Mouse (Mus musculus): Measurements from ENCODE around the gene Apoa4.

DNA sequence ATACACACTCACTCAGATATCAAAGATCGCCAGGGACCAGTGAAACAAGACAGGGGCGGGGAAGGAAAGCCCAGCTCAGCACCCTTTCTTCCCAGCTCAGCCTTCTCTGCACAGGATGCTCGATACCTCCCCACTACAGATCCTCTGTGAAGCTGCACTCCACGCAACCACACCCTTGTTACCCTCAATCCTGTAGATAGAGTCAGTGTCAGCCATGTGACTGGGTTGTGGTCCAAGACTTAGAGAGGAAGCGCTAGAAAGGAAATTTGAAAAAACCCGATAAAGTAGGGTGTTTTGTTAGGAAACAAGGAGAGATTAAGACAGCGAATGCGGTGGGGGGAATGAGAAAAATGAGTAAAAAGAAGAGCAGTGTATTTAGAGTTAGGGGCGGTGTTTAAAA lies 31.6 kb downstream of the Apoa4 start:
- TF ChIP-seq HCFC1 (IDR thresholded peaks at IDR 0.05; ENCODE audit: low read depth, low read length) (peak; percentile 66), E2F4 (IDR thresholded peaks at IDR 0.05; ENCODE audit: borderline replicate concordance, low read depth, low read length) (no peak), UBTF (IDR thresholded peaks at IDR 0.05; ENCODE audit: borderline replicate concordance, insufficient read depth, low read depth, low read length) (no peak), GATA1 (IDR thresholded peaks at IDR 0.05; ENCODE audit: low read depth, low read length) (peak; percentile 73), POLR2A (IDR thresholded peaks at IDR 0.05; ENCODE audit: control insufficient read depth in 1 of 2, insufficient read depth in 1 of 2, low read depth in 1 of 2, low read length in 2 of 2, poor library complexity in 1 of 2) (no peak; a peak in 1 of 4 replicates), CTCF (IDR thresholded peaks at IDR 0.05 in 2 of 3, conservative IDR thresholded peaks at IDR 0.05 in 1 of 3; ENCODE audit: control insufficient read depth in 1 of 3, insufficient read depth in 1 of 3, low read depth in 2 of 3, low read length in 3 of 3, poor library complexity in 1 of 3, severe bottlenecking in 1 of 3) (no peak), POLR2AphosphoS5 (IDR thresholded peaks at IDR 0.05; ENCODE audit: borderline replicate concordance, low read depth, low read length) (no peak), RCOR1 (IDR thresholded peaks at IDR 0.05; ENCODE audit: low read depth, low read length) (peak; percentile 83), ZMIZ1 (IDR thresholded peaks at IDR 0.05; ENCODE audit: low read depth, low read length) (no peak), GABPA (IDR thresholded peaks at IDR 0.05; ENCODE audit: low read depth, low read length) (no peak), ELF1 (IDR thresholded peaks at IDR 0.05; ENCODE audit: low read depth, low read length) (no peak), USF1 (IDR thresholded peaks at IDR 0.05; ENCODE audit: low read depth, low read length) (peak; percentile 91)

All from MEL (cell line).